Mouse (Mus musculus) lung, postnatal 0 days (tissue): ENCODE measurements around the gene Zfp941.

ENCODE experiments used
- CTCF ChIP-seq: IDR thresholded peaks from 2 replicates; pipeline ENCODE4 v1.5.1; 2016; ENCODE audit warnings: antibody characterized with exemption, mild to moderate bottlenecking
- EP300 ChIP-seq: IDR thresholded peaks from 2 replicates; pipeline ENCODE4 v1.6.1; 2016; ENCODE audit warnings: antibody characterized with exemption, mild to moderate bottlenecking, control low read depth

GRCm38 (mm10) chr7:140858746-140859145 lies 36.8 kb upstream of the Zfp941 start:
- TF ChIP-seq CTCF (no peak), EP300 (no peak)
